Mouse (Mus musculus): ENCODE measurements around the gene Camk2n2. TPM values are rescaled to one million over a fixed set of nuclear protein-coding genes. Genes with fewer than 3 reads are reported as not detected.

Gene Camk2n2
- polyA plus RNA-seq, 1 experiment from 2014 or later, result 0.88 TPM

DNA sequence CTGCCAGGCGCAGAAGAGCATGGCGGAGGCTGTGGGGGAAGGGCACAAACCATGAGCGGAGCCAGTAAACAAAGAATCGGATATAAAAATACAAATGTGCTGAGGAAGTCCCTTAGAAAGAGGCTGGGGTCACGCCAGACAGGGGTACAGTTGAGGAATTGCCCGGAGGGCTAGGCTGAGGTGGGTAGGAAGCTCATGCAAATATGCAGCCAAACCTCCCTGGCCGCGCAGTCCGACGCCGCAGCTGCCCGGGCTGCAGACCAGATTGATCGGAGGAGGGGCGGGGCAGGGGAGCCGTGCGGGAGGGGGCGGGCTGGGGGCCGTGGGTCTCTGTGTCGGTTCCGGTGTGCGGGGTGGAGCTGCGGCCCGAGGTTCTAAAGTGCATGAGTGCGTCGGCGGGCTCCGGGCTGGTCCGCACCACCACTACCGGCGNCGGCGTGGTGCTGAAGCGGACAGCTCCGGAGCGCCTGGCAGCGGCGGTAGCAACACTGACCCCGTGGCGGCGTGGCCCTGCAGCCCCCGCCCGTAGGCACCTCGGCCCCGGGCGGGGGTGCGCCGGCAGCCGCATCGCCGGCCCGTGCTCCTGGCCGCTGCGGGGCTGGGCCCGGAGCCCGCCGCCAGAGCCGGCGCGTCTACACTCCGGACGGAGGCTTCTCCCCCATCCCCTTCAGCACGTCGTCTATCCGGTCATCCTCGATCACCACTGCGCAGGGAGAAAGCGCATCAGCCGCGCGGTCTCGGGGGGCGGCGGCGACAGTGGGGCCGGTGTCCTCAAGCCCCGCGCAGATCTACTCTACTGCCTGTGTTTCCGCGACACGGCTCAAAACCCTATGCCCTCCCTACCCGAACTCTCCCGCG is 1.3 kb downstream of the Camk2n2 start:
- peaks cover 22% of the 10 kb centered on the region for H3K27me3 ChIP-seq (ENCODE audit: control insufficient read depth, insufficient read depth, low read depth, low read length)
- 3% methylated on average over 69 of the region's 83 CpGs for WGBS
- H3K4me3 ChIP-seq (ENCODE audit: low read length), result peak overlapping the region; percentile 75
- no peaks in the 10 kb centered on the region for H3K36me3 ChIP-seq (ENCODE audit: control insufficient read depth, insufficient read depth, low read length)
- peak; percentile 66 for ATAC-seq (ENCODE audit: low read depth)
- peak overlapping the region; percentile 82 for H3K4me2 ChIP-seq (ENCODE audit: low read depth, low read length)
- H3K4me1 ChIP-seq (replicated peaks; ENCODE audit: control insufficient read depth, insufficient read depth, low read length), result peaks cover 23% of the 10 kb centered on the region
- no peaks in the 10 kb centered on the region for H3K9me3 ChIP-seq (ENCODE audit: control insufficient read depth, low read length)
- H3K9ac ChIP-seq (ENCODE audit: low read length), result no peak overlapping the region
- no peak overlapping the region for H3K27ac ChIP-seq (ENCODE audit: low read length)

GRCm38 (mm10) chr16:20611357-20612227 is 9.5 kb downstream of the Camk2n2 start, which contains the start of the genes Eef1akmt4, Gm49333 and Alg3:
Eef1akmt4 (plus strand) TSS chr16:20611593.
Gm49333 (plus strand) TSS chr16:20611610.
Alg3 (minus strand) TSS chr16:20611735.
- H3K4me2 ChIP-seq (ENCODE audit: low read depth, low read length), result peak within 1 kb of the TSS; percentile 99
- peak within 1 kb of the TSS; percentile 90 for H3K27ac ChIP-seq (ENCODE audit: low read length)
- H3K36me3 ChIP-seq (ENCODE audit: control insufficient read depth, insufficient read depth, low read length), result peaks cover 5% of the 10 kb centered on the region; the same call in 1 of the 2 replicates
- H3K4me1 ChIP-seq (replicated peaks; ENCODE audit: control insufficient read depth, insufficient read depth, low read length), result peaks cover 6% of the 10 kb centered on the region; the same call in 1 of the 2 replicates
- no peaks in the 10 kb centered on the region for H3K9me3 ChIP-seq (ENCODE audit: control insufficient read depth, low read length)
- H3K9ac ChIP-seq (ENCODE audit: low read length), result peak within 1 kb of the TSS; percentile 86
- ATAC-seq (ENCODE audit: low read depth), result peak; percentile 99
- H3K27me3 ChIP-seq (ENCODE audit: control insufficient read depth, insufficient read depth, low read depth, low read length), result no peaks in the 10 kb centered on the region
- WGBS, result 2% methylated on average over 41 of the region's 41 CpGs
- peak within 1 kb of the TSS; percentile 94 for H3K4me3 ChIP-seq (ENCODE audit: low read length)

- peak; percentile 74 for ATAC-seq (ENCODE audit: low read depth)
These were observed 10.4 kb downstream of the Camk2n2 start for GRCm38 (mm10) chr16:20610501-20611356.

DNA sequence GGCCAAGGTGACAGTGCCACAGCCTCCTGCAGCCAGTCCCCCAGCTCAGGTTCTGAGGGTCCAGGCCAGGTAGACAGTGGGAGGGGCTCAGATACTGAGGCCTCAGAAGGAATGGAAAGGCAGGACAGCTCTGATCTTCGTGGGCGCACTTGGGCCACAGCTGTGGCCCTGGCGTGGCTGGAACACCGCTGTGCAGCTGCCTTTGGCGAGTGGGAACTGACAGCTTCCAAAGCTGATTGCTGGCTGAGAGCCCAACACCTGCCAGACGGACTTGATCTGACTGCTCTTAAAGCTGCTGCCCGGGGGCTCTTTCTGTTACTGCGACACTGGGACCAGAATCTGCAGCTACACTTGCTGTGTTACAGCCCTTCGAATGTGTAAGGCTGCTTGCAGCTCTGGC is 16.4 kb downstream of the Camk2n2 start:
- Histone ChIP-seq H3K9me3 (ENCODE audit: control insufficient read depth, low read length) (no peaks in the 10 kb centered on the region), H3K9ac (ENCODE audit: low read length) (no peak overlapping the region), H3K36me3 (ENCODE audit: control insufficient read depth, insufficient read depth, low read length) (peaks cover 11% of the 10 kb centered on the region), H3K4me1 (replicated peaks; ENCODE audit: control insufficient read depth, insufficient read depth, low read length) (peaks cover 2% of the 10 kb centered on the region; the same call in 1 of the 2 replicates), H3K4me3 (ENCODE audit: low read length) (no peak overlapping the region), H3K4me2 (ENCODE audit: low read depth, low read length) (no peak overlapping the region), H3K27ac (ENCODE audit: low read length) (no peak overlapping the region), H3K27me3 (ENCODE audit: control insufficient read depth, insufficient read depth, low read depth, low read length) (no peaks in the 10 kb centered on the region)
- no peak for ATAC-seq (ENCODE audit: low read depth)
- WGBS, result 54% methylated on average over 9 of the region's 9 CpGs

More at GRCm38 (mm10) chr16:20610501-20611356, 10.4 kb downstream of the Camk2n2 start:
- Histone ChIP-seq H3K4me1 (replicated peaks; ENCODE audit: control insufficient read depth, insufficient read depth, low read length) (peaks cover 6% of the 10 kb centered on the region; the same call in 1 of the 2 replicates), H3K4me2 (ENCODE audit: low read depth, low read length) (peak overlapping the region; percentile 99), H3K27ac (ENCODE audit: low read length) (peak overlapping the region; percentile 90), H3K9ac (ENCODE audit: low read length) (peak overlapping the region; percentile 86), H3K27me3 (ENCODE audit: control insufficient read depth, insufficient read depth, low read depth, low read length) (no peaks in the 10 kb centered on the region), H3K4me3 (ENCODE audit: low read length) (peak overlapping the region; percentile 94), H3K9me3 (ENCODE audit: control insufficient read depth, low read length) (no peaks in the 10 kb centered on the region), H3K36me3 (ENCODE audit: control insufficient read depth, insufficient read depth, low read length) (peaks cover 7% of the 10 kb centered on the region; the same call in 1 of the 2 replicates)
- WGBS, result under 1% methylated on average over 28 of the region's 28 CpGs

DNA sequence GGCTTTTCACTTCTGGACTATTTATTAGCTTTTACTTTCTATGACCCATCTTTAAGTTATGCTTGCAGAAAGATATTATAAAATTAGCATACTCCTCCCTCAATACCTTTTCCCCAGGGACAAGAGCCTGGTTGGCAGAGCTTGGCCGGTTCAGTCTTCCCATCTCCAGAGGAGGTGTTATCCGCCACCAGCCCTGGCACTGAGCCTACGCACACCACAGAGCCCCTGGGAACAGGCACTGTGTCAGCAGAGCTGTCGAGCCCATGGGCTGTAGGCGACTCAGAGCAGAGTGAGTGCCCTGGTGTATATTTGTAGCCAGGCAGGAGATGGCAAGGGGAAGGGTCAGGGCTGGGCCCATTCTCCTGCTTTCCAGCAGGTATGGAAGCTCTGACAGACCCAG is 20.6 kb downstream of the Camk2n2 start:
- Histone ChIP-seq H3K36me3 (ENCODE audit: control insufficient read depth, insufficient read depth, low read length) (peaks cover 2% of the 10 kb centered on the region; the same call in 1 of the 2 replicates), H3K9ac (ENCODE audit: low read length) (no peak overlapping the region), H3K4me3 (ENCODE audit: low read length) (no peak overlapping the region), H3K27ac (ENCODE audit: low read length) (no peak overlapping the region), H3K4me2 (ENCODE audit: low read depth, low read length) (no peak overlapping the region), H3K4me1 (replicated peaks; ENCODE audit: control insufficient read depth, insufficient read depth, low read length) (no peaks in the 10 kb centered on the region), H3K9me3 (ENCODE audit: control insufficient read depth, low read length) (no peaks in the 10 kb centered on the region), H3K27me3 (ENCODE audit: control insufficient read depth, insufficient read depth, low read depth, low read length) (no peaks in the 10 kb centered on the region)
- 52% methylated on average over 5 of the region's 5 CpGs for WGBS
- no peak for ATAC-seq (ENCODE audit: low read depth)

- Histone ChIP-seq H3K9ac (ENCODE audit: low read length) (no peak overlapping the region), H3K27me3 (ENCODE audit: control insufficient read depth, insufficient read depth, low read depth, low read length) (peaks cover 17% of the 10 kb centered on the region), H3K36me3 (ENCODE audit: control insufficient read depth, insufficient read depth, low read length) (no peaks in the 10 kb centered on the region), H3K9me3 (ENCODE audit: control insufficient read depth, low read length) (no peaks in the 10 kb centered on the region), H3K27ac (ENCODE audit: low read length) (no peak overlapping the region), H3K4me1 (replicated peaks; ENCODE audit: control insufficient read depth, insufficient read depth, low read length) (no peaks in the 10 kb centered on the region), H3K4me3 (ENCODE audit: low read length) (no peak overlapping the region), H3K4me2 (ENCODE audit: low read depth, low read length) (no peak overlapping the region)
- ATAC-seq (ENCODE audit: low read depth), result no peak
- WGBS, result 36% methylated on average over 7 of the region's 7 CpGs
These were observed 24.2 kb downstream of the Camk2n2 start for GRCm38 (mm10) chr16:20596687-20597441.

- ATAC-seq (ENCODE audit: low read depth), result no peak
- 77% methylated on average over 4 of the region's 4 CpGs for WGBS
These were observed 25.4 kb downstream of the Camk2n2 start for GRCm38 (mm10) chr16:20595737-20596136.

DNA sequence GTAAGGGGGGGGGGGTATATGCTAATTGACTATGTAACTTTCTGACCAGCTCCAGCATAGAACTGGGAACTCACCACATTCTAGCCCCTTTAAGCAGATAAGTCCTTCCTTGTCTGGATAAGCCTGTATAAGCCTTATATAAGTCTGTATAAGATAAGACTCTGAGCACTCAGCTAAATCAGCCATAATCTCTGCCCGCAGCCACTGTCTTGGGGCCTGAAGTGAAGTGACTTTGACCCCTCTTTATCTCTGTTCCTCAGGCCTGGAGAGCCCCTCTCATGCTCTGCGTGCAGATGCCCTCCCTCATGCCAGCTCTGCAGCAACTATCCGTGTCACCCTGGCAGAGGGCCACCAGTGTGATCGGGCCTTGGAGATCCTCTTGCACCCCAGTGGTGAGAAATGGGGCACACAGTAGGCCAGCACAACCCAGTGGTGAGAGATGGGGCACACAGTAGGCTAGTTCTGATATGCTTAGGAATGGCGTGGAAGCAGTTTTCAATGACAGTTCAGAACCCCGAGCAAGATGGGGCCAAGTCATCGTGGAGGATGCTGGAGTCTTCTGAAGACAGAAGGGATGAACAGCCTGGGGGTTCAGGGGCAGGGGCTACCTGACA is 25.9 kb downstream of the Camk2n2 start:
- 75% methylated on average over 7 of the region's 7 CpGs for WGBS
- peaks cover 7% of the 10 kb centered on the region for H3K4me1 ChIP-seq (replicated peaks; ENCODE audit: control insufficient read depth, insufficient read depth, low read length)

More at GRCm38 (mm10) chr16:20595737-20596136, 25.4 kb downstream of the Camk2n2 start:
- Histone ChIP-seq H3K27ac (ENCODE audit: low read length) (no peak overlapping the region), H3K36me3 (ENCODE audit: control insufficient read depth, insufficient read depth, low read length) (no peaks in the 10 kb centered on the region), H3K4me2 (ENCODE audit: low read depth, low read length) (no peak overlapping the region), H3K9me3 (ENCODE audit: control insufficient read depth, low read length) (no peaks in the 10 kb centered on the region), H3K27me3 (ENCODE audit: control insufficient read depth, insufficient read depth, low read depth, low read length) (peaks cover 29% of the 10 kb centered on the region), H3K4me1 (replicated peaks; ENCODE audit: control insufficient read depth, insufficient read depth, low read length) (peaks cover 3% of the 10 kb centered on the region; the same call in 1 of the 2 replicates), H3K9ac (ENCODE audit: low read length) (no peak overlapping the region), H3K4me3 (ENCODE audit: low read length) (no peak overlapping the region)

More for the DNA sequence above, 25.9 kb downstream of the Camk2n2 start:
- Histone ChIP-seq H3K36me3 (ENCODE audit: control insufficient read depth, insufficient read depth, low read length) (no peaks in the 10 kb centered on the region), H3K27ac (ENCODE audit: low read length) (no peak overlapping the region), H3K4me3 (ENCODE audit: low read length) (no peak overlapping the region), H3K9ac (ENCODE audit: low read length) (no peak overlapping the region), H3K4me2 (ENCODE audit: low read depth, low read length) (no peak overlapping the region), H3K9me3 (ENCODE audit: control insufficient read depth, low read length) (no peaks in the 10 kb centered on the region), H3K27me3 (ENCODE audit: control insufficient read depth, insufficient read depth, low read depth, low read length) (peaks cover 34% of the 10 kb centered on the region)
- ATAC-seq (ENCODE audit: low read depth), result no peak
